Mouse (Mus musculus) CD8-positive naive resting alpha-beta T cell, adult 2 months (primary cell): ENCODE measurements around the gene Pilra.

Experiments used
- DNase-seq, 2 experiments: peaks; one replicate each; pipeline ENCODE4 v3.0.0; 2022; ENCODE audit warnings: low read depth in 2 of 2, low spot score in 2 of 2

Pilra gene

GRCm38 (mm10) chr5:137779053-137779933, 56.8 kb downstream of the Pilra start:
- peak in 1 of 2 experiments; percentile 28 for DNase-seq

- peak; percentile 84 to 88 for DNase-seq
Observed at GRCm38 (mm10) chr5:137778635-137779034, 57.4 kb downstream of the Pilra start, which contains the start of gene Ppp1r35. Ppp1r35 (plus strand) TSS chr5:137778849.

GRCm38 (mm10) chr5:137777267-137777845, 58.7 kb downstream of the Pilra start:
- DNase-seq = no peak

GRCm38 (mm10) chr5:137776408-137776918, 59.6 kb downstream of the Pilra start:
- DNase-seq = no peak

- no peak for DNase-seq
Observed at GRCm38 (mm10) chr5:137775587-137776290, 60.3 kb downstream of the Pilra start.

- no peak for DNase-seq
Observed at GRCm38 (mm10) chr5:137772755-137773154, 63.3 kb downstream of the Pilra start.
